Mouse (Mus musculus) liver, embryonic 14.5 days (tissue): ENCODE results near the gene Gm10964.

Experiments
- CTCF ChIP-seq: IDR thresholded peaks from 2 replicates; pipeline ENCODE4 v1.5.1; 2016; ENCODE audit warnings: antibody characterized with exemption, low read depth, control low read depth
- EP300 ChIP-seq: IDR thresholded peaks from 2 replicates; pipeline ENCODE4 v1.6.1; 2016; ENCODE audit warnings: antibody characterized with exemption, low read depth

GRCm38 (mm10) chr3:103732116-103732515 lies 7.0 kb upstream of the Gm10964 start:
- TF ChIP-seq EP300 (no peak), CTCF (no peak)
